Mouse (Mus musculus): ENCODE measurements at regions not wholly inside any gene's neighbourhood (a gene's known extent, or its start where the extent isn't known, plus 50 kb on each side); places are given as distances from the start of the nearest gene placed in this dataset.

- Histone ChIP-seq H3K4me3 (no peak overlapping the region), H3K4me1 (no peaks in the 10 kb centered on the region), H3K27me3 (no peaks in the 10 kb centered on the region), H3K27ac (no peak overlapping the region), H3K4me2 (no peak overlapping the region), H3K9me3 (replicated peaks) (no peaks in the 10 kb centered on the region), H3K9ac (no peak overlapping the region), H3K36me3 (ENCODE audit: poor library complexity, severe bottlenecking) (no peaks in the 10 kb centered on the region)
- WGBS = 93% methylated on average over 11 of the region's 11 CpGs
- ATAC-seq = no peak
These were observed 58.8 kb upstream of the L3mbtl3 start for GRCm38 (mm10) chr10:26434586-26434985.

DNA sequence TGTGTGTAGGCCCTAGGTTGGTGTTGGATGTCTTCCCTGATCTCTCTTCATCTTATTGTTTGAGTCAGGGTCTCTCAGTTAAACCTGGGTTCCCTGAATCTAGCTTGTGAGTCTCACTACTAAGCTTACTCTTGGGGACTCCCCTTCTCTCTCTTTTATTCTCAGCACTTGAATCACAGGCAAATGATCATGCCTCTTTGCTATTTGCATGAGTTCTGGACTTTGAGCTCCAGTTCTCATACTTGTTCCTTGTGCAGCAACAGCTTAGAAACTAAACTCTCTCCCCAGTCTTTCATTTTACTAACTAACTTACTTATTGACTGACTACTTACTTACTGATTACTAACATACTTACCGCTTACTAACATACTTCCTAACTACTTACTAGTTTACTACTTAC lies 64.9 kb upstream of the L3mbtl3 start:
- no peak overlapping the region for H3K27ac ChIP-seq
- H3K9ac ChIP-seq = no peak overlapping the region
- H3K4me2 ChIP-seq = no peak overlapping the region
- no peak overlapping the region for H3K4me3 ChIP-seq
- WGBS = 96% methylated on average over 1 of the region's 1 CpGs
- H3K36me3 ChIP-seq (ENCODE audit: poor library complexity, severe bottlenecking) = no peaks in the 10 kb centered on the region
- no peak for ATAC-seq
- no peaks in the 10 kb centered on the region for H3K27me3 ChIP-seq
- H3K4me1 ChIP-seq = no peaks in the 10 kb centered on the region
- no peaks in the 10 kb centered on the region for H3K9me3 ChIP-seq (replicated peaks)

GRCm38 (mm10) chr10:26484311-26484710 lies 108.5 kb upstream of the L3mbtl3 start:
- no peak overlapping the region for H3K27ac ChIP-seq
- H3K9ac ChIP-seq = no peak overlapping the region
- no peaks in the 10 kb centered on the region for H3K27me3 ChIP-seq
- H3K4me2 ChIP-seq = no peak overlapping the region
- H3K36me3 ChIP-seq (ENCODE audit: poor library complexity, severe bottlenecking) = no peaks in the 10 kb centered on the region
- no peak overlapping the region for H3K4me3 ChIP-seq
- 36% methylated on average over 4 of the region's 4 CpGs for WGBS
- H3K4me1 ChIP-seq = no peaks in the 10 kb centered on the region
- H3K9me3 ChIP-seq (replicated peaks) = no peaks in the 10 kb centered on the region
- no peak for ATAC-seq

GRCm38 (mm10) chr10:26491351-26491750 lies 115.6 kb upstream of the L3mbtl3 start:
- no peak for ATAC-seq

GRCm38 (mm10) chr10:26492146-26492545 lies 116.4 kb upstream of the L3mbtl3 start:
- Histone ChIP-seq H3K9me3 (replicated peaks) (no peaks in the 10 kb centered on the region), H3K27ac (no peak overlapping the region), H3K27me3 (no peaks in the 10 kb centered on the region), H3K4me2 (no peak overlapping the region), H3K9ac (no peak overlapping the region), H3K4me3 (no peak overlapping the region), H3K4me1 (no peaks in the 10 kb centered on the region), H3K36me3 (ENCODE audit: poor library complexity, severe bottlenecking) (no peaks in the 10 kb centered on the region)
- 91% methylated on average over 11 of the region's 11 CpGs for WGBS
- no peak for ATAC-seq

More at GRCm38 (mm10) chr10:26491351-26491750, 115.6 kb upstream of the L3mbtl3 start:
- WGBS = 87% methylated on average over 5 of the region's 5 CpGs
- no peak overlapping the region for H3K9ac ChIP-seq
- H3K4me3 ChIP-seq = no peak overlapping the region
- H3K4me1 ChIP-seq = no peaks in the 10 kb centered on the region
- H3K27me3 ChIP-seq = no peaks in the 10 kb centered on the region
- H3K9me3 ChIP-seq (replicated peaks) = no peaks in the 10 kb centered on the region
- H3K4me2 ChIP-seq = no peak overlapping the region
- H3K27ac ChIP-seq = no peak overlapping the region
- H3K36me3 ChIP-seq (ENCODE audit: poor library complexity, severe bottlenecking) = no peaks in the 10 kb centered on the region

DNA sequence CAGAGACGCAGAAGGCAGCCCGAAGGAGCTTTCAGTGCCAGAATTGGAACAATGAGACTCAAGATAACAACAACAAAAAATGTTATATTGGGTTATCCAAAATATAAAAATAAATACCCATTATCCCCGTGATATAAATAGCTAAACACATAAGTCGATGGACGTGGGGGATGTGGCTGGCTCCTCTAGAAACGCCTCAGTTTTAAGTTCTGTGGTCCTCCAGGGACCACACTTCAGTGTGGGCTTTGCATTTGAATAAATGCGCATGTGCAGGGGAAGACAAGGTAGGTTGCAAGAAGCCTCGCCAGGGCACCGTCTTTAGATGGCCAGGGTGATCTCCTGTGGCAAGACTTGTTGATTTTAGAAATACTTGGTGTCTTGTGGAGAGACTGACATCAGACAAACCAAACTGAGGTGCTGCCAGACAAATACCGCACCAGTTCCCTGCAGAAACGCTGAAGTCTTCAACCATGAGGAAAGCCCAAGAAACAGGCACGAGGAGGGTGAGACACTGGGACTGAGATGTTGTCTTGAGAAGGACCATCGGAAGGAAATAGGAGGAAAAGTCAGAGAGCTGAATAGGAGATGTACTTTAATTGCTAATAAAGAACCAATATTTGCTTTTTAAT lies 117.2 kb upstream of the L3mbtl3 start:
- WGBS = 84% methylated on average over 13 of the region's 13 CpGs
- Histone ChIP-seq H3K4me1 (no peaks in the 10 kb centered on the region), H3K27me3 (no peaks in the 10 kb centered on the region), H3K4me2 (no peak overlapping the region), H3K36me3 (ENCODE audit: poor library complexity, severe bottlenecking) (no peaks in the 10 kb centered on the region), H3K4me3 (no peak overlapping the region), H3K9ac (no peak overlapping the region), H3K27ac (no peak overlapping the region), H3K9me3 (replicated peaks) (no peaks in the 10 kb centered on the region)
- ATAC-seq = no peak

GRCm38 (mm10) chr10:26493801-26494200 lies 118.0 kb upstream of the L3mbtl3 start:
- H3K4me2 ChIP-seq = no peak overlapping the region
- H3K27me3 ChIP-seq = no peaks in the 10 kb centered on the region
- H3K9ac ChIP-seq = no peak overlapping the region
- no peaks in the 10 kb centered on the region for H3K36me3 ChIP-seq (ENCODE audit: poor library complexity, severe bottlenecking)
- ATAC-seq = no peak
- WGBS = 98% methylated on average over 2 of the region's 2 CpGs
- no peaks in the 10 kb centered on the region for H3K4me1 ChIP-seq
- H3K27ac ChIP-seq = no peak overlapping the region
- no peak overlapping the region for H3K4me3 ChIP-seq
- no peaks in the 10 kb centered on the region for H3K9me3 ChIP-seq (replicated peaks)

DNA sequence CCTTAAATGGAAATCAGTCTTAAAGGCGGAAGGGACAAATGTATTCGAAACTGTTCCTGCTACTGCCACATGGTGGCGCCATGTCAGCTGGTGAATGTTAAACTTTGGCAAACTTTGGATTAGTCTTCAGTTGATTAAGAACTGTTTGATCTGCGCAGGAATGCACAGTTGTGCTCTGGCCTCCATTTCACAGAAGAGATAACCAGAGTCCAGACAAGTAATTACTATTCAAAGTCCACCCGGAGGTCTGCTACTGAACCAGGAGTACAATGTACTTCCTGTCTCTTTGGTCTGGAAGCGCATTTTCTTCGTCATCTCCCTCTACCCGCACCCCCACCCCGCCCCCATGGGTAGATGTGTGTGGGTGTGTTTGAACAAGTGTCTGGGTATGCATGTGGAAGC lies 118.6 kb upstream of the L3mbtl3 start:
- Histone ChIP-seq H3K9ac (no peak overlapping the region), H3K36me3 (ENCODE audit: poor library complexity, severe bottlenecking) (no peaks in the 10 kb centered on the region), H3K4me2 (no peak overlapping the region), H3K4me3 (no peak overlapping the region), H3K4me1 (no peaks in the 10 kb centered on the region), H3K27me3 (no peaks in the 10 kb centered on the region), H3K9me3 (replicated peaks) (no peaks in the 10 kb centered on the region), H3K27ac (no peak overlapping the region)
- 64% methylated on average over 9 of the region's 9 CpGs for WGBS
- peak; percentile 53; the same call in 1 of the 2 replicates for ATAC-seq

DNA sequence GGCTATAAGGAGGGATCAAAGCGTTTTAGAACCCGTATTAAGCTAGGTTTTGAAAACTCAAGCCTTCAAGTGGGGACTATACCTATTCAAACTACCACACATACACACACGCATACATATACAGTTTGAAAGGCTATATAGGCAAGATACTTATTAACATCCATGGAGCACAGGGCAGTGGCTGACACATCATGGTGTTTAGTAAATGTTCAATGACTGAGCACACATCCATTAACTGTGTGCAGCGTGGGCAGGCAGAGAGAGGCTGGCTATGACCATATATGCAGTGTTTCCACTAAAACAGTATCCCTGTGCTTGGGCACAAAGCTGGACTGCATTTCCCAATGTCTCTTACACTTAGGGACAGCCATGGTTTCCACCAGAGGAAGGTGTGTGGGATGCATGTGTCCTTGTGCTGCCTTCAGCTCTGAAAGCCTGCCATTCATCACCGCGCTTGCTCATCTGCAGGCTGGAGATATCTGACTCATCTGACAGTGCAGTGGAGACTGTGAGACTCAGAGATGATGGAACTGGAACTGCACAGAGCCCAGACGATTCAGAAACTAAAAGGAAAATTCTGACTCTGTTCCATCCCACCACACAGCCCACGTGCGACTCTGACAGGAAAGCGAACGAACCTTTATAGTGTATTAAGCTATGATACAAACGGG lies 124.6 kb upstream of the L3mbtl3 start:
- no peaks in the 10 kb centered on the region for H3K9me3 ChIP-seq (replicated peaks)
- no peak overlapping the region for H3K27ac ChIP-seq
- no peaks in the 10 kb centered on the region for H3K27me3 ChIP-seq
- 80% methylated on average over 12 of the region's 12 CpGs for WGBS
- H3K4me1 ChIP-seq = no peaks in the 10 kb centered on the region
- H3K36me3 ChIP-seq (ENCODE audit: poor library complexity, severe bottlenecking) = no peaks in the 10 kb centered on the region
- no peak overlapping the region for H3K4me3 ChIP-seq
- no peak for ATAC-seq
- H3K4me2 ChIP-seq = no peak overlapping the region
- no peak overlapping the region for H3K9ac ChIP-seq

GRCm38 (mm10) chr10:26520879-26521278 lies 145.1 kb upstream of the L3mbtl3 start:
- Histone ChIP-seq H3K36me3 (ENCODE audit: poor library complexity, severe bottlenecking) (no peaks in the 10 kb centered on the region), H3K4me1 (no peaks in the 10 kb centered on the region), H3K27ac (no peak overlapping the region), H3K4me3 (no peak overlapping the region), H3K4me2 (no peak overlapping the region), H3K9ac (no peak overlapping the region), H3K9me3 (replicated peaks) (no peaks in the 10 kb centered on the region), H3K27me3 (no peaks in the 10 kb centered on the region)
- ATAC-seq = no peak
- WGBS = 89% methylated on average over 6 of the region's 6 CpGs

DNA sequence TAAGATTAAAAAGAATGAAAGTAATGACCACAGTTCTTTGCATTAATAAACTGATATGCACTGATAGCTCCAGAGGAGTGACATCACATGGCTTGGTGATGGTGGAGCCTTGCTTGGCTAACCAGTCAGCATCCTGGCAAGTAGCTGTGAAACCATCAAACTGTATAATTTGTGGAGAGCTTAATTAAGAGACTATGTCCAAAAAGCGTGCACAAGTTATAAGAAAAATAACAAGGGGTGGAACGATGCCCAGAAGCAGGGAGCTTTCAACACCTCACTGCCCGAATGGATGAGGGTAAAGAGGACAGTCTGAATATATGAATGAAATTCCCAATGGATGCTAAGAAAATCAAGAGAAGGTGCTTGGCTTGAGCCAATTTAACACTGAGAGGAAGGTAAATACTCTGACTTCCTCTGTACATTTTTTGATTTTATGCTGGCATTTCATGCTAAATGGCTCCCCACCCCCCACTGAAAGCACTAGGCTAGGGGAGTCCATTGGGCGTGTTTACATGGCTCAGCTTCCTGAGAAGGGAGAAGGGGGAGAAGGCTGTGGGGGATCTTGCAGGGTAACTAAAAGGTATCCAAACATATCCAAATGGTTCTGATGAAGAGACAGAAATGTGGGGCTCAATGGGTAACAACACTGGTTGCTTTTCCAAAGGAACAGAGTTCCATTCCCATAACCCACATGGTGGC lies 150.2 kb upstream of the L3mbtl3 start:
- WGBS = 67% methylated on average over 4 of the region's 4 CpGs

DNA sequence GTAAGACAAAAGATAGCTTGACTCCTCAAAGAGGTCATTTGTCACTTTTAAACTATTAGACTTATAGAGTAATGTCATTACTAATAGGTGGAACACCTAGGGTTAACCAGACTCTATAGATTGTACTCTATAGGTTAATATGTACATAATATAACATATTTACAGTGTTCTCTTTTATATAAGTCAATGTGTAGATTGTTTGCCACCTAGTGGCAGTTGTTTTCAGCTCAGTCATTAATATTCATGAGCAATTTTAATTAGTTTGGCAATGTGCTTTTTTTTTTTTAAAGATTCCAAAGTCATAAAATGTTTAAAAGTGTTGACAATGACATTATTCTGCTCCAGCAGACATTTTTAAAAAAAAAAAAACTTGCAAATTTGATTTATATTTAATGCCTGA lies 164.4 kb upstream of the L3mbtl3 start:
- no peaks in the 10 kb centered on the region for H3K9me3 ChIP-seq (replicated peaks)
- H3K4me3 ChIP-seq = no peak overlapping the region
- H3K4me1 ChIP-seq = no peaks in the 10 kb centered on the region
- H3K36me3 ChIP-seq (ENCODE audit: poor library complexity, severe bottlenecking) = no peaks in the 10 kb centered on the region
- H3K4me2 ChIP-seq = no peak overlapping the region
- no peaks in the 10 kb centered on the region for H3K27me3 ChIP-seq
- H3K9ac ChIP-seq = no peak overlapping the region
- peak; percentile 65; the same call in 1 of the 2 replicates for ATAC-seq
- no peak overlapping the region for H3K27ac ChIP-seq

More for the DNA sequence above, 150.2 kb upstream of the L3mbtl3 start:
- Histone ChIP-seq H3K36me3 (ENCODE audit: poor library complexity, severe bottlenecking) (no peaks in the 10 kb centered on the region), H3K9ac (no peak overlapping the region), H3K27me3 (no peaks in the 10 kb centered on the region), H3K27ac (no peak overlapping the region), H3K4me2 (no peak overlapping the region), H3K9me3 (replicated peaks) (no peaks in the 10 kb centered on the region), H3K4me3 (no peak overlapping the region), H3K4me1 (no peaks in the 10 kb centered on the region)
- ATAC-seq = peak; percentile 74

Data from forebrain, embryonic 13.5 days (tissue).